Mouse (Mus musculus) spleen, postnatal 36 days (tissue): ENCODE measurements around the gene Scube1.
A peak's percentile ranks its signal among the peaks of the same experiment; 100 is the strongest.

Source experiments
- DNase-seq, 2 experiments: peaks; one replicate each; pipeline ENCODE4 v3.0.0; 2022; ENCODE audit warnings: low spot score in 2 of 2, mixed read lengths in 1 of 2

The Scube1 gene

GRCm38 (mm10) chr15:83724886-83725269 is at the start of gene Scube1:
Scube1 (minus strand) TSS chr15:83725021.
- DNase-seq: peak; percentile 14 to 16

GRCm38 (mm10) chr15:83772953-83773352 is 48.1 kb upstream of the Scube1 start:
- no peak for DNase-seq

DNA sequence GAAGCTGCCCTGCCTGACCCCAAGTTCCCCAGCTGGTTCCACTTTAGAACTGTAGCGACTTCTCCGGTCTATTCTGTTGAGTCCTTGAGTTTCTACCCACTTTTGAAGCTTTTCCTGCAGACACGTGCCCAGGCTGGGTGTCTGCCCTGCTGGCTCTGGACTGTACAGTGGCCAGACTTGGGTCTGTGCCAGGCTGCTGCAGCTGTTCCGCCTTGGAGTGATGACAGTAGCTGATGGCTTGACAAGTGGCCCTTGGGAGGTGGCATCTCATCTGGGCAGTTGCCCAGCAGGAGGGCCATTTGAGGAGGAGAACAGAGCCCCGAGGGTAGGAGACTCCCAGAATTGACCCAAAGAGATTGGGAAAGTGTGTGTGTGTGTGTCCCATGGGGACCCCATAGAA is 47.6 kb upstream of the Scube1 start:
- DNase-seq: no peak

GRCm38 (mm10) chr15:83771346-83772053 is 46.7 kb upstream of the Scube1 start:
- DNase-seq: no peak

DNA sequence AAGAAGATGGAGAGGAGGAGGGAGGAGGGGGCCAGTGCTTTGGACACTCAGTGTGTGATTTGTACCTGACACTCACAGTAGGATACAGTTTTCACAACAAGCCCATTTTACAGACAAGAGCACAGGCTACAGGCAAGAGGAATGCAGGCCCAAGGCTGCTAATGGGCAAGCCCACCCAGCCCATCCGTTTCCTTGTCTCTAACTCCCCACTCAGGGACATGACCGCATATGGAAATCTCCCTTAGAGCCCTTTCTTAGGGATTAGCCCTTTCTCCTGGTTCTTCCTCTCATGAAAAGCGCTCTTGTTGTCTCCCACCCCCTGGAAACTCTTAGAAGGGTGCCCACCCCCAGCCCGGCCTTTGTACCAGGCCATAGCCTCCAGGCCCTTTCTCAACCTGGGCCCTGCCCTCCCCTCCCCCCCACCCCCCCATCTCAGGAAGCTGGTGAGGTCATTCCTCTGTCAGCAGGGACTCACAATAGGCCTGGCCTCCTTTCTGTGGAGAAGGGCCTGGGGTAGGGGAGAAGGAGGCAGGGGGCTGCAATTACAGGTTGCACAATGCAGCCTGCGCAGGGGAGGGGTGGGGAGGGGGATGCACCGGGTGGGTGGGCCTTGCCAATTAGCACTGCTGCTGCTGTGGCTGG is 40.7 kb upstream of the Scube1 start:
- DNase-seq: no peak

DNA sequence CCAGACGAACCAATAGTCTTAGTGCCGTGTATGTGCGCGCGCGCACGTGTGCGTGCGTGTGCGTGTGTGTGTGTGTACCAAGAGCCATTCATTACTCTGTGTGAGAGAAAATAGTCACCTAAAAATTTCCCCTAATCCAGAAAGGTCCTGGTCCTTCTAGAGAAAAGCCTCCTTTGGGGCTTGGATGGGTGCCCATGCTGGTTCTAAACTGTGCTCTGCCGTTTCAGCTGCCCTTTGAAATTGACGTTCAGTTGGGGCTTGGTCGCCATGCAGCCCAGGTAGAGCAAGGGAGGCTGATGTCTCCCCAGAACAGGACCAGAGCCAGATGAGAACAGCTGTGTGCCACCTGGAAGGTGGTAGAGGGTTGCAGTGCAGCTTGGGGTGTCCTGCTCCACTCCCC is 36.7 kb upstream of the Scube1 start:
- no peak for DNase-seq

GRCm38 (mm10) chr15:83760683-83761082 is 35.9 kb upstream of the Scube1 start:
- DNase-seq: no peak

DNA sequence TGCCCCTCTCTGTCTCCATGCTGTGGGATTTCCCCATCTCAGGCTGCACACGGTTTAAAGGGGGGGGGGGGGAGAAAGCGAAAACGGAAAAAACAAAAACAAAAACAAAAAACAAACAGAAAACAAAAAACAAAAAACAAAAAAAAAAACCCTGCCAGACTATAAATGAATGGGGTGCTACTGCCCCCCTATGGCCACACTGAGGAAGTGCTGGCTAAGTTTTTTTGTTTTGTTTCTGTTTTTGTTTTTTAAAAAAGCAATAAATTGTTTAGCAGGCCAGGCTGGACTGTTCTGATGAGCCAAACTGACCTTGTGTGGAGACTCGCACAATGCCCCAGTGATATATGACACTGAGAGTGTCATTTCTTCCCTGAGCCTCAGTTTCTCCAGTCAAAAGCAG is 34.1 kb upstream of the Scube1 start:
- DNase-seq: no peak

DNA sequence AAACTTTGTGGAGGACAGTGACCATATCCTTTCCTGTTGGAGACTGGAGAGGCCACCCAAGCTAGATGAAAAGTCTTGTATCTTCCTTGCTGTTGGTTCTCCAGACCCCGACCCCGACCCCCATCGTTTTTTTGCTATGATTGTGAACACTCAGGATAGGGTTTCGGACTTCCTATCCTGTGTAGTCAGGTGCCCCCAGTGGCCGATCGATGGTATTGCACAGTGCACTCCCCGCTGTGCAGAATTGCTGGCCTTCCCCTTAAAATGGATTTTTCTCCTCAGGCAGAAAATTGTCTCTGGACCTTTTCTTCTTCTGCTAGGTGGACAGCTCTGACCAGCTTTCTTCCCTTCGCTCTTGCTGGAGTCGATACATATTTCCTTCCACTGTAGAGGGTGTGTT is 31.9 kb upstream of the Scube1 start:
- no peak for DNase-seq

DNA sequence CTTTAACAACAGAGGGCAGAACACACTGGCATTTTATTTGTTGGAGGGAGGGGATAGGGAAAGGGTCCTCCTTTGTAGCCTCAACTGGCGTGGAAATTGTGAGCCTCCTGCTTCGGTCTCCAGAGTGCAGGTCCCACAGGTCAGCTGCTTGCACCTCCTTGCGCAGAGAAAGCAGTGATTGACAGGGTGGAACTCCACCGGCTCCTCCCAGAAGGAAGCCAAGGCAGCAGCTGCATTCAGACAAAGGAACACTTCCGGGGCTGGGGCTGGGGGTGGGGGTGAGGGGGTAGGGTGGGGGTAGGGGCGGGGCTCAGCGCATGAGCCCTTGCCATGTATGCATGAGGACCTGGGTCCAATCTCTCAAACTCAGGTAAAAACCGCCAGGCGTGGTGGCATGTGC is 24.6 kb upstream of the Scube1 start:
- no peak for DNase-seq

- no peak for DNase-seq
Observed at GRCm38 (mm10) chr15:83748986-83749385, 24.2 kb upstream of the Scube1 start.

GRCm38 (mm10) chr15:83746311-83746710 is 21.5 kb upstream of the Scube1 start:
- no peak for DNase-seq

- no peak for DNase-seq
Observed at GRCm38 (mm10) chr15:83742018-83742417, 17.2 kb upstream of the Scube1 start.

GRCm38 (mm10) chr15:83740676-83741422 is 16.0 kb upstream of the Scube1 start:
- DNase-seq: no peak

DNA sequence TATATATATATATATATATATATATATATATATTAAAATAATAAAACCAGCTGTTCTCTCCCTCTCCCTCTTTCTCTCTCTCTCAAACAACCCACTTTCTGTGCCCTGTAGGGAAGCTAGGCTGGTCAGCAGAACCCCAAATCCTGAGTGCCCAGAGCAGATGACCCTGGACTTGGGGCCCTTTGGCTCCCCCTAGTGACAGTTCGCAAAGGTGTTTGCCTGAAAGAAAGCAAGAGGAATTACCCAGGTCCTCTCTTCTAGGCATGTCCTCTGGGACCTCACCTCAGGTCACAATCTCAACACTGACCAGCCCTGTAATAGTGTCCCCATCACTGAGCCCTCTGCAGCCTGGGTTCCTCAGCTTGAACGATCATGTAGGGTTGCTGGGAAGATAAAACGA is 2.8 kb upstream of the Scube1 start:
- no peak for DNase-seq

DNA sequence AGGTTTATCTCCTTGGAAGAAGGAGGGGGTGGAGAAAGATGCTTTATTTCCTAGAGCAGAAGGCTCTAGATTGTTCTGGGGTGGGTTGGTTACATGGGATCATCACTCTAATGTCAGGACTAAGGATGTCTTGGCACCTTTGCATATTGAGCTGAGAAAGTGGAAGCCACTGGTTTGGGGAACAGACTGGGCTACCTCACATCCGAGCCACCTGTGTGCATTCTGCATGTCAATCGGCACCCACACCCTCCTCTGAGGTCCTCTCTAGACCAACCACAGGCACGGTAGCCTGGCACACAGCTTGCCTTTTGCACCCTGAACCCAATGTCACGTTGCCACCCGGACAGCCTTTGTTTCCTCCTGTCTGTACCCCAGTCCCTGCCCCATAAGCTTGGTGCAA is 1.9 kb upstream of the Scube1 start:
- no peak for DNase-seq

DNA sequence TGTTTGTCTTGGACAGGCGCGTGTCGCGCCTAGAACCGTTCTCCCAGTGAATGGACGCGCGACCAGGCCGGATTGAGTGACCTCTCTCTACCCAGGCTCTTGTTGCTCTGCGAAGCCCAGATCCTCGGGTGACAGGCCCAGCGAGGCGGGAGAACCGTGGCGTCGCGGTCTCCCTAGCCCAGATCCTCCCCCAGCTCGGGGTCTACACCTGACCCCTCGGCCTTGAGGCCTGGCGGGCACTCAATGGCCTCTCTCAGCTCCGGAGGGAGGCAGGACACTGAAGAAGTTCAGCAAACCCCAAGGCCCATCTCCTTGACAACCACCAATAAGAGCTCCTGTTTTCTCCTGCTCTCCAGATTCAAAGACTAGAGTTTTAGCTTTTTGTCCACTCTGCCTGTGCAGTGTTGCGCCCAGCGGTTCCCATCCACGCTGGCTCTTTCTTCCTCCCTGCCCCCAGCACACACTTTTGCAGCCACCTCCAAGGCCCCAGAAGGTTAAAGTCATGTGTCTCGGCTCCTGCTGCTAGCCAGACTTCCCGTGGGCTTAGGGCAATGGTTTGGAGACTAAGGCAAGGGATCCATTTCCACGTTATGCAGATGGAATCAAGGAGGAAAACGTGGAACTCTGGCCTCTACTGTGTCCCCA is 857 bp upstream of the Scube1 start:
- no peak for DNase-seq

DNA sequence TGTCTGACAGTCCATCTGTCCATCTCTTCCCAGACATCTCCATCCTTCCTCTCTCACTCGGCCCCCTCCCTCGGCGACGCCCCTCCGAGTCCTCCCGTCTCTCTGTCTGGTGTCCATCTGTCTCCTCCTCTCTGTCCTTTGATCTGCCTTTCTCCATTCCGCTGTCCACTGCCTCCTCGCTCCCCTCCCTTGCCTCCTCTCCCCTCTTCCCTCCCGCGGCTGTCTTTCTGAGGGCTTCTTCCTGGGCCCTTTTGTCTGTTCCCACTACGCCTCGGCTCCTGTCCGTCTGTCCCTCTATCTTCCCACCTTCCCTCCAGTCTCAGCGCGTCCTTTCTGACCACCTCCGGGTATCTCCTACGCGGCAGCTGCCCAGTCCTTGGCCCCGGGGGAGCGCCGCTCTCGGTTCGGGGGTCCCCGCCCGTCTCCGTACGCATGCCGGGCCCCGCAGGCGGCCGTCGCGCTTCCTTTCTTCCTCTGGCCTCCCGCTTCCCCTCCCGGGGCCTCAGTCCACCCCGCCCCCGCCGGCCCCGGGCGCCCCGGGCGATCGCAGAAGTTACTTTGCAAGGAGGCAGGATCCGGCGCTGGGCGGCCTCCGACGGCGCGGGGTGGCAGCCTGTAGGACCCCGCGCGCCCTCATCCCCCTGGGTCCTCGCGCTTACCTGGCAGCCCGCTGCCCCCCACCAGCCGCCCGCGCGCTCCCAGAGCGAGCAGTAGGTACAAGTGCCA is 498 bp downstream of the Scube1 start:
- DNase-seq: no peak

DNA sequence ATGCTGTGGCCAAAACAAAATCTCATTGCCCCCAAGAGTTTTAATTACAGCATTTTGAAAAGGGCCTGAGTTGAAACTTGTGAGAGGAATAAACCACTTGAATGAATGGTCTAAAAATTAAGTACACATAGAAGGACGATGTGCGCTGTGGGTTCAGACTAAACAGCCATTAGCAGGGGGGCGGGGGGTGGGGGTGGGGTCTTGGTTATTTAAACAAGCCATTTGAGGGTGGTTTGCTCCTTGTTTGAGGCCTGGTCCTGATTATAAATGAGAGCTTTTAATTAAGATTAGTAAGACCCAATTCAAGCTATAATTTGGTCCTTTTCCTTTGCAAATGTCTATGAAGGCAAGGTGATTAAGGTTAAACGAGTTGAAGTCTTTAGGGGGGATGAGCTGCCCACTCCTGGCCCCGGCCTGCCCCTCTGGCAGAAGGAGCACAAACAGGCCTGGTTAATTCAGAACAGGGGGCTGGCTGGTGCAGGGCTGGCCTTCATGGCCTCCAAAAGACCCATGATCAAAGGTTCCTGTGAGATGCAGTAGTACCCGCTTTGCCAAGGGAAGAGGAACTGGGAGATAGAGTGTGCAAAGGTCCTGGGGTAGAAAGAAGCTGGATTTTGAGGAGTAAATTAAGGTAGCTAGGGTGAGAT is 9.1 kb downstream of the Scube1 start:
- no peak for DNase-seq

- no peak for DNase-seq
Observed at GRCm38 (mm10) chr15:83712798-83713197, 12.0 kb downstream of the Scube1 start.

DNA sequence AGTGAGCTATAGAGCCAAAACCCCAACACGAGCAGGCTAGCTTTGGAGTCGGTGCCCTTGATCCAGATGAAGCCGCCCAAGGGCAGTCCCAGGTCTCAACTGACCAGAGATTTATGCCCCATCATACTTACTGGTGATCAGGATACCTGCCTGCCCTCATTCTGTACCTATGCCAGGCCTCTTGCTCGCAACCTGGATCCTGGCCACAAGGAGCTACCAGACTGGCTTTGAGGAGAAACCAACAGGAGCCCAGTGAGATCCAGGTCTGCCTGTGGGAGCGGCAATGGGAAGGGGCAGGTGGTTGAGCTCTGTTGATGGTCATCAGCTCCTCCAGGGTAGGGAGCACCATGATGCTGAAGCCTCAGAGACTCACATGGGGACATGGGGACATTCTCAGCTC is 12.5 kb downstream of the Scube1 start:
- DNase-seq: no peak
